Mouse (Mus musculus): Measurements from ENCODE around the gene Folr1. TPM values are rescaled to one million over a fixed set of nuclear protein-coding genes. Genes with fewer than 3 reads are reported as not detected.

The Folr1 gene
- total and polyA plus RNA-seq, 2 experiments from 2014 or later, result 28.8 to 78.5 TPM

GRCm38 (mm10) chr7:101888460-101888859 is 17.9 kb upstream of the Folr1 start:
- no peak for ATAC-seq
- no peak for TF ChIP-seq CTCF (IDR thresholded peaks at IDR 0.05; ENCODE audit: low read depth)

GRCm38 (mm10) chr7:101886274-101886673 is 15.7 kb upstream of the Folr1 start:
- Histone ChIP-seq H3K4me2 (ENCODE audit: low read depth, low read length) (no peak overlapping the region), H3K36me3 (ENCODE audit: insufficient read depth, low read length) (no peaks in the 10 kb centered on the region), H3K27me3 (ENCODE audit: insufficient read depth, low read length) (no peaks in the 10 kb centered on the region), H3K9me3 (ENCODE audit: low read length) (no peaks in the 10 kb centered on the region), H3K4me3 (ENCODE audit: low read length) (no peak overlapping the region), H3K27ac (no peak overlapping the region), H3K9ac (replicated peaks; ENCODE audit: low read length) (no peak overlapping the region), H3K4me1 (ENCODE audit: insufficient read depth, low read length) (no peaks in the 10 kb centered on the region)
- no peak for DNase-seq (ENCODE audit: low spot score)
- no peak for ATAC-seq
- 88% methylated on average over 6 of the region's 6 CpGs for WGBS
- TF ChIP-seq CTCF (IDR thresholded peaks at IDR 0.05; ENCODE audit: low read depth), result no peak

More at GRCm38 (mm10) chr7:101888460-101888859, 17.9 kb upstream of the Folr1 start:
- Histone ChIP-seq H3K27ac (no peak overlapping the region), H3K4me3 (ENCODE audit: low read length) (no peak overlapping the region), H3K27me3 (ENCODE audit: insufficient read depth, low read length) (no peaks in the 10 kb centered on the region), H3K4me1 (ENCODE audit: insufficient read depth, low read length) (no peaks in the 10 kb centered on the region), H3K9ac (replicated peaks; ENCODE audit: low read length) (no peak overlapping the region), H3K4me2 (ENCODE audit: low read depth, low read length) (no peak overlapping the region), H3K36me3 (ENCODE audit: insufficient read depth, low read length) (no peaks in the 10 kb centered on the region), H3K9me3 (ENCODE audit: low read length) (no peaks in the 10 kb centered on the region)
- 86% methylated on average over 4 of the region's 4 CpGs for WGBS
- no peak for DNase-seq (ENCODE audit: low spot score)

GRCm38 (mm10) chr7:101884160-101884559 is 13.6 kb upstream of the Folr1 start:
- no peak overlapping the region for H3K27ac ChIP-seq
- H3K36me3 ChIP-seq (ENCODE audit: insufficient read depth, low read length), result no peaks in the 10 kb centered on the region
- ATAC-seq (no peak), DNase-seq (ENCODE audit: low spot score) (no peak)
- no peak overlapping the region for H3K9ac ChIP-seq (replicated peaks; ENCODE audit: low read length)
- H3K4me2 ChIP-seq (ENCODE audit: low read depth, low read length), result no peak overlapping the region
- H3K4me1 ChIP-seq (ENCODE audit: insufficient read depth, low read length), result no peaks in the 10 kb centered on the region
- H3K4me3 ChIP-seq (ENCODE audit: low read length), result no peak overlapping the region
- H3K9me3 ChIP-seq (ENCODE audit: low read length), result no peaks in the 10 kb centered on the region
- no peak for TF ChIP-seq CTCF (IDR thresholded peaks at IDR 0.05; ENCODE audit: low read depth)
- no peaks in the 10 kb centered on the region for H3K27me3 ChIP-seq (ENCODE audit: insufficient read depth, low read length)
- 97% methylated on average over 4 of the region's 4 CpGs for WGBS

- no peaks in the 10 kb centered on the region for H3K9me3 ChIP-seq (ENCODE audit: low read length)
- no peaks in the 10 kb centered on the region for H3K27me3 ChIP-seq (ENCODE audit: insufficient read depth, low read length)
- TF ChIP-seq CTCF (IDR thresholded peaks at IDR 0.05; ENCODE audit: low read depth), result no peak
- no peak overlapping the region for H3K4me3 ChIP-seq (ENCODE audit: low read length)
- WGBS, result 55% methylated on average over 9 of the region's 9 CpGs
- ATAC-seq (no peak), DNase-seq (ENCODE audit: low spot score) (no peak)
- H3K27ac ChIP-seq, result no peak overlapping the region
- H3K4me1 ChIP-seq (ENCODE audit: insufficient read depth, low read length), result no peaks in the 10 kb centered on the region
- no peak overlapping the region for H3K9ac ChIP-seq (replicated peaks; ENCODE audit: low read length)
- H3K36me3 ChIP-seq (ENCODE audit: insufficient read depth, low read length), result no peaks in the 10 kb centered on the region
- no peak overlapping the region for H3K4me2 ChIP-seq (ENCODE audit: low read depth, low read length)
Measured at GRCm38 (mm10) chr7:101882413-101883154, 12.0 kb upstream of the Folr1 start.

- Histone ChIP-seq H3K4me3 (ENCODE audit: low read length) (no peak overlapping the region), H3K9ac (replicated peaks; ENCODE audit: low read length) (no peak overlapping the region), H3K4me2 (ENCODE audit: low read depth, low read length) (no peak overlapping the region), H3K4me1 (ENCODE audit: insufficient read depth, low read length) (no peaks in the 10 kb centered on the region), H3K36me3 (ENCODE audit: insufficient read depth, low read length) (no peaks in the 10 kb centered on the region), H3K27me3 (ENCODE audit: insufficient read depth, low read length) (no peaks in the 10 kb centered on the region), H3K9me3 (ENCODE audit: low read length) (no peaks in the 10 kb centered on the region), H3K27ac (no peak overlapping the region)
- 77% methylated on average over 4 of the region's 4 CpGs for WGBS
- TF ChIP-seq CTCF (IDR thresholded peaks at IDR 0.05; ENCODE audit: low read depth), result no peak
- DNase-seq (ENCODE audit: low spot score) (no peak), ATAC-seq (no peak)
Measured at GRCm38 (mm10) chr7:101880855-101881254, 10.3 kb upstream of the Folr1 start.

- no peaks in the 10 kb centered on the region for H3K4me1 ChIP-seq (ENCODE audit: insufficient read depth, low read length)
- no peak for TF ChIP-seq CTCF (IDR thresholded peaks at IDR 0.05; ENCODE audit: low read depth)
- DNase-seq (ENCODE audit: low spot score) (no peak), ATAC-seq (no peak)
- no peak overlapping the region for H3K27ac ChIP-seq
- no peaks in the 10 kb centered on the region for H3K9me3 ChIP-seq (ENCODE audit: low read length)
- no peak overlapping the region for H3K9ac ChIP-seq (replicated peaks; ENCODE audit: low read length)
- H3K4me2 ChIP-seq (ENCODE audit: low read depth, low read length), result no peak overlapping the region
- no peak overlapping the region for H3K4me3 ChIP-seq (ENCODE audit: low read length)
- WGBS, result 95% methylated on average over 1 of the region's 1 CpGs
- H3K27me3 ChIP-seq (ENCODE audit: insufficient read depth, low read length), result no peaks in the 10 kb centered on the region
- H3K36me3 ChIP-seq (ENCODE audit: insufficient read depth, low read length), result no peaks in the 10 kb centered on the region
Measured at GRCm38 (mm10) chr7:101875978-101876377, 5.4 kb upstream of the Folr1 start.

GRCm38 (mm10) chr7:101871296-101871695 is 708 bp upstream of the Folr1 start:
- H3K9ac ChIP-seq (replicated peaks; ENCODE audit: low read length), result no peak overlapping the region
- 76% methylated on average over 3 of the region's 3 CpGs for WGBS
- ATAC-seq (no peak), DNase-seq (ENCODE audit: low spot score) (no peak)
- H3K4me2 ChIP-seq (ENCODE audit: low read depth, low read length), result no peak overlapping the region
- H3K27me3 ChIP-seq (ENCODE audit: insufficient read depth, low read length), result no peaks in the 10 kb centered on the region
- H3K4me1 ChIP-seq (ENCODE audit: insufficient read depth, low read length), result no peaks in the 10 kb centered on the region
- H3K27ac ChIP-seq, result no peak overlapping the region
- H3K36me3 ChIP-seq (ENCODE audit: insufficient read depth, low read length), result no peaks in the 10 kb centered on the region
- no peak overlapping the region for H3K4me3 ChIP-seq (ENCODE audit: low read length)
- no peak for TF ChIP-seq CTCF (IDR thresholded peaks at IDR 0.05; ENCODE audit: low read depth)
- no peaks in the 10 kb centered on the region for H3K9me3 ChIP-seq (ENCODE audit: low read length)
